Mouse (Mus musculus) heart, postnatal 0 days (tissue): ENCODE data around the gene Lmo7.

Source experiments
- CTCF ChIP-seq: IDR thresholded peaks from 2 replicates; pipeline ENCODE4 v1.5.1; 2016; ENCODE audit warnings: antibody characterized with exemption, control low read depth, low read depth
- EP300 ChIP-seq: IDR thresholded peaks from 2 replicates; pipeline ENCODE4 v1.6.1; 2016; ENCODE audit warnings: antibody characterized with exemption, low read depth

GRCm38 (mm10) chr14:101853207-101853606 lies 123.5 kb downstream of the Lmo7 start:
- TF ChIP-seq EP300 (no peak), CTCF (no peak)
